Mouse (Mus musculus) R1 (cell line): ENCODE data around the gene Bpifb1.
"Not testable (repeated sequence)": the region's sequence is repeated elsewhere in the genome, so short reads cannot be mapped to it uniquely, and the experiment has no call there.

ENCODE experiments used
- DNase-seq: peaks from one replicate; pipeline ENCODE4 v3.0.0-alpha.2; 2018; ENCODE audit warnings: low read depth, low spot score

Bpifb1 gene

DNA sequence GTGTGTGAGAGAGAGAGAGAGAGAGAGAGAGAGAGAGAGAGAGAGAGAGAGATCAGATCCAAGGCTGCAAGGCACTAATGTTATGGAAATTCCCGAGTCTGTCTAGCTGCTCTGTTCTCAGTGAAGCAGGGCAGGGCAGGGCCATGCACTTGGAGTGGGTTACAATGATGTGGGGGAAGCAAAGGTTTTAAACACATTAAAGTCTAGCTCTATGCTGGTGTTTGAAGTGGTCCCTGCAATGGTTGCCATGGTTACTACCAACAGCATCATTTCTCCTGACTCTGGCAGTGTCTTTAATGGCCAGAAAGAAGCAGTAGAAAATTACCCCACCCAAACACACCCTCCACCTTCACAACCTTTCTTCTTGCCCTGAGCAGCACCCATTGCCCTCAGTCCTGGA lies 20.5 kb downstream of the Bpifb1 start:
- no peak for DNase-seq

DNA sequence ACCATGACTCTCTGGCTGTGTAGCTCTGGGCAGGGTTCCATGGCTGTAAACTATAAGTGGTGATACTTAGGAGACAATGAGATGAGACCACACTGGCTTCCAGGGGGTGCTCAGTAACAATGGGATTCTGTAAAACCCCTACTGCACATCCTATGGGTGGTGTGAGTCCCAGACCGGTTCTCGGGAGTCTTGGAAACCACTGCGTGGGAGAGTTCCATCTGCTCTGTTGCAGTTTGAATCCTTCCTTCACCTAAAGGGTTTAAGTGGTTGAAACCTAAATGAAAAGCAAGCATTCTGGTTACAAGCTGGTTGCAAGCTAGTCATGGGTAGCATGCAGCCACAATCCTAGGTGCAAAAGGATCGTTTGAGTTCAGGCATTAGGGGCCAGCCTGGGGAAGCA lies 21.3 kb downstream of the Bpifb1 start:
- DNase-seq, result no peak

DNA sequence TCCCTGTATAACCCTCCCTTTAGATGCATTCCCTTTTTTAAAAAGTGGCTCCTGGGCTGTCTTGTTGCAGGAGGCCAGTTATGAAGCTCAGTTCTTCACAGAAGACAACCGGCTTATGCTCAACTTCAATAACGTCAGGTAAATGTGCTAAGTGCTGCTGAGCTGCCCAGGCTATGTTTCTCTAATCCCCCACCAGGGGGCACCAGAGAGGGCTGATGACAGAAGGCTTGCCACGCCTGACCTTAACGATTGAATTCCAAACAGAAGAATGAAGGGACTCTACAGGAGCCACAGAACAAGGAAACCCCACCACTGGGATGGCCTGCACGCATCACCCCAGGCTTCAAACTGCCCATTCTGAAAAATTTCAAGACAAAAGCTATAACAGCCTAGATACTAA lies 24.6 kb downstream of the Bpifb1 start:
- DNase-seq, result peak; percentile 89

DNA sequence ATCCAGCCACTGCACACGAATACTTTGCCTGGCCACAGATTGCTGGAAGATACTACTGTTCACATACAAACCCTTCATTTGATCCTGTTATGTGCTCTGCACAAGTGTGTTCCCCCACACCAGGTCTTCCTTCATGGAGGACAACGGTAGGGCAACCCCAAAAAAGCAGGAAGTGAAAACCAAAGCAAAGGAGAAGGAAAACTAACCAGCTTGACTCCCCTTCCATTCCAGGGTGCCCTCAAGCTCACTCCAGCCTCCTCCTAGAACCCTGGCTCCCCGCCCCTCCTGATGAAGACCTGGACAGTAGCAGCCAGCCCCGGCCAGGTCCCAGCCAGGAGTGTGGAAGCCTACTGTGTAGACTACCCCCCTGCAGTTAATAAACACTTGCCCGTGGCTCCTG lies 29.3 kb downstream of the Bpifb1 start:
- DNase-seq, result no peak

DNA sequence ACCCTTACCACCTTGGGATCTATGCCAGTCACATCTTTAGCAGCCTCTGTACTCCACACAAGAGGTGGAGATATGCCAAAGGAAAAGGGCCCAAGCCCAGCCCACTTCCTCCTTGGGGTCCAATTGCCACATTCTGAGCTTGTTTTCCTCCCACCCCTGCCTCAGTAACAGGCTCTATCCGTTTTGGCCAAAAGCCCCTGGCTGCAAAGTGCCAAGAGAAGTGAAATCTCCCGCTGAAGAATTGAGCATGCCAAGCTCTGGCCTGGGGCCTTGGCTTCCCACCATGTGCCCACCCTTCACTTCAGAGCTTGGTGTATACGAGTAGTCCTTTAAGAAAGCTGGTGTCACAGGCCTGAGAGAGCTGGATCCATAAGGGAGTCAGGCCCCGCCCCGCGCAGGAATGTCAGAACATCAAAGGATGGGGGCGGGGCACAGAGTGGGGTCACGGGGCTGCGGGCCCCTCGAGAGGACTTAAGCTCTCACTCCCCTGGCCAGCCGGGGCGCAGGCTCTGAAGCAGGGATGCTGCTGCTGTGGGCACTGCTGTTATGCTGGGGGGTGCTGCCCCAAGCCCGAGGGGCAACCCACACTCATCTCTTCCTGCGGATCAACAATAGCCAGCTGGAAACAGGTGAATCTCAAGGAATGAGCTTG lies 32.8 kb downstream of the Bpifb1 start, which contains the start of gene Bpifb5:
TSS of gene Bpifb5 (plus strand) at position 478 of the 652 bp plus-strand sequence.
- DNase-seq, result peak; percentile 86

DNA sequence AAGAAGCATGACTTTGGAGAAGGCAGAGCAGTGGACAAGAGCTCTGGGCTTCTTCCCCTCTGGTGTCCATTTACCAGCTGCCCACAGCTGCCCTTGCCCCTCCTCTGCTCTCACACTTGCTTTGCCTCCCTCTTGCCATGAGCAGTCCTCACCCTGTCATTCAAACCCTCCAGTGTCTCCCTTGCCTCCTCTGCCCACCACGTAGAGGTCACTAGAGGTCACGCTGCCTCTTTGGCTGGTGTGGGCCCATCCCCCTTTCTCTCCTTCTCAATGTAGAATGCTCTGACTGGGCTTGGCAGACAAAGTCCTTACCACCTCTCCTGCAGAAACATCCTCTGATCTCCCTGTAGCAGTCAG lies 33.3 kb downstream of the Bpifb1 start:
- peak; percentile 36 for DNase-seq

DNA sequence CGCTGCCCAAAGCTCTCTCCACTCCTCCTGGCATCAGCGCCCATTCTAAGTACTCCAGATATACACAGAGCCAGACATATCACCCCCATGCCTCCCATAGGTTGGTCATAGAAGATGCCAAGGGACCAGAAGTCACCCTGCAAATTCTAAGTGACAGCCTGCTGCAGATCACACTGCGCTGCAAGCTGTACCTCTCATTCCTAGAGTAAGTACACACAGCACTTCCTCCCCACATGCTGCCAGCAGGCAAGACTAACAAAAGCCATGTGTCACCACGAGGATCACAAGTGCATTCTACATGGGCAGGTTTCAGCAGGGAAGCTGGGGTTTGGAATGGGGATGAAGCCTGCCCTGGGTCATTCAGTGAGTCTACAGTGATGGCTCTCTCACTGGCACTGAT lies 36.4 kb downstream of the Bpifb1 start:
- DNase-seq, result no peak

DNA sequence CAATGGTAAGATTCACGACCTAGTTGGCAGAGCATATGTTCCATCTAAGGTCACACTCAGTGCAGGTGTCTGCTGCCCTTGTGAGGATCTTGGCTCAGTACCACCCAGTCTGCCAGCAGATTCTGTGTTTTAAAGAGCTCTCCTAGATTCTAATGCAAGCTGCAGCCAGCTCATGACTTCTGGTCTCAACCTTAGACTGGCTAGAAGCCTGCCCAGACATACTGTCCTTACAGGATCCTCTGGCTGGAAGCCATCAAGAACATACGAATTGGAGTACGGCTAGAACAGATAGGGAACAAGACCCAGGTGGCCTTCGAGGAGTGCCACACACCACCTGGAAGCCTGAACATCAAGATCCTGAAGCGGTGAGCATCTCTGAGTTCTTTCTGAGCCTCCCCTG lies 37.2 kb downstream of the Bpifb1 start:
- DNase-seq, result no peak

DNA sequence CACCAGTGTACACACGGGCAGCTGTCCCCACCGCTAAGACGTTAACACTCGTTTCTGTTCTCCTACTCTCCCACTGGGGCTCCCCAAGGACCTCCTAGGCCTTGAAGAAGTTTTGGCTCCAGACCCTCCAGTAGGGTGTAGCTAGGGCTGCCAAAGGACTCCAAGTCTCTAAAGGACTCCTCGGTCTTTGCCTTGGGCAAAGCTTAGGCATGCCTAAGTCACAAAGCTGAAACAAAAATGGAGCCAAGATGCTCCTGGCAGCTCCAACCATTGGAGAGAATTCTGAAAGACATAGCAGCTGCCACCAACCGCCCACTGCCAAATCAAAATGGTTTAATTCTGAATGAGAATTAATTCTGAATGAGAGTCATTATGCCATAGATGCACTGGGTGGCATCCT lies 42.8 kb downstream of the Bpifb1 start:
- DNase-seq, result no peak

DNA sequence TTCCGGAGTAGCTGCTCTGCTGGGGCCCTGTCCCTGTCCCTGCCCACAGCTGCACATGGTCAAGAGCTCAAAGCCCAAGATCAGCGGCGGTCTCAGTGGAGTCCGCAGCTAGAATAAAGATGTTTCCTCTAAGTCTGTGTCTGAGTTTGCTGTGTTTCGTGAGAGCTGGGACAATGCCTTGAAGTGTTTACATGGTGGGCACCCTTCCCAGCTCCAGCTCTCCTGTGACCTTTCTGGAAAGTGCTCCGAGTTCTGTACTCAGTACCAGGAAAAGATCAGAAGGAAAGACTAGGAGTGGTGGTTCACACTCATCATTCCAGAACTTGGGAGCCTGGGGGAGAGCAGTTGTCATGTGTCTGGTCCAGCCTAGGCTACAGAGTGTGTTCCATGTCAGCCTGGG lies 50.2 kb downstream of the Bpifb1 start:
- DNase-seq, result no peak

DNA sequence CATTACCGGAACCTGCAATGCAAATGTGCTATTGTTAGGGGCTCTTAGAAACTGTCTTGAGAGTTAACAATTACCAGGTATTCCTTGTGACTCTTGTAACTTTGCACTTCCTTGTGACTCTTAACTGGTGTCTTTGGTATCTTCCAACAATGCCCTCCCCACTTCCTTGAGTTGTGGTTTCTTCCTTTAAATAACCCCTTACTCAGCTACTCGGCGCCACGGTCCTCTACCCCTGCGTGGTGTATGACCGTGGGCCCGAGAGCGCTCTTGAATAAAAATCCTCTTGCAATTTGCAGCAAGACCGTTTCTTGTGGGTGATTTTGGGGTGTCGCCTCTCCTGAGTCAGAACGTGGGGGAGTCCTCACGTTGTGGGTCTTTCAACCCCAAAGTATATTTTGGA lies 52.1 kb downstream of the Bpifb1 start:
- DNase-seq, result peak; percentile 60

DNA sequence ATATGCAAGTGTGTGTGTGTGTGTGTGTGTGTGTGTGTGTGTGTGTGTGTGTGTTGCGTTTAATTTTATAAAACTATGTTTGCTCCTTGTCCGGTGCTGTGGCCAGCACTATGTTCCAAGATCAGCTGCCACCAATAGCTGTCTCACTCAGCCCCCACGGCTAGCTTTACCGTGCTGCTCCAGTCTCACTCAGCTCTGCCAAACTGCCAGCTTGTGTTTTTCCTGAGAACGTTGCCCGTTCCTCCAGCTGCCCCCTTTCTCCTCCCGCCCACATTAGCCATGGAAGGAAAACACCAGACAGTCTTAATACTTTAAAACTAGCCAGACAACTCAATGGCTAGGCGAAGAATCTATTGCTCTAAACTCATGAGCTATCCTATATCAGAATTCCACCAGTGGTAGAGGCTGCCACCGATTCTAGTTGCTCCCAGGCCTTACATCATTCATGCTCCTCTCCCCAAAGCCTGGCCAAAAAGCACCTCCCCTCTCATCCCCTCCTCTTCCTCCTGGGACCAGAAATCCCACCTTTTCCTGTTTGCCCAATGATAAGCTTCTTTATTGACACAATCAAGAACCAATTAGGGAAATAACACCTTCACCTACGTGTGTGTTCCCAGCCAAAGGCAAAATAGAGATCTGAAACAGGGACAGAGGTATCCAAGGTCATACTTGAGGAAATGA lies 52.9 kb downstream of the Bpifb1 start:
- DNase-seq, result peak; percentile 21

DNA sequence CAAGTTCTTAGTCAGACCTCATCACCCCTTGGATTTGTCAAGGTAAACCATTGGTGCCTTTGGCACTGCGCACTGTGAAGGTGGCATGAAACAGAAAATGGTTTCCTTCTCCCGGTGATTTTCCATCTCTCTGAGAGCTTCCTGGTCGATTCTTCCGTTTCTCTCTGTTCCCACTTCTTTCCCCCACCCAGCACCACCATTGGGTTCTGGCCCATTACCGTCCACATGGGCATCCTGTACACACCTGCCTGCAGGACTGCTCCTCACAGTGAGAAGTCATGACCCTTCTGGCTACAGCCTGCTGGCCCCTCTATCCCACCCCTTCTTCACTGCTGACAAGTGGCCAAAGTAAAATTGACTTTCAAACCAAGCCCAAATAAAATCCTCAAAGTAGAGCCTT lies 54.7 kb downstream of the Bpifb1 start:
- DNase-seq, result no peak

DNA sequence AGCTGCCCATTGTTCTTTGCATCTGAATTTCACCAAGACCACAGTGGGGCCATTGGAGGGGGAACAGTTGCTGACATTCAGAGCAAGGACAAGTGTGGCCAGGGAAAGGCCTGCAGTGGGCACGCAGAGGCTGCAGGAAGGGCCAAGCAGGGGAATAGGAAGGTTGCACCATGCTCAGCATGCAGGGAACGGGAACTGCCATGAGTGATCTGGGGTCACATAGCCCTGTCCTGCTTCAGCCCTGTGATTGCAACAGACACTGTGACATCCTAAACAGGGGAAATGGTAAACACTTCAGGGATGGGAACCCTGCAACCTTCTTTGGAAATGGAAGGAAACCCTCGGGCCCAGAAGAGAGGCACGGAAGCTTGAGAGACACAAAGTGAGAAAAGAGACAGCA lies 64.6 kb downstream of the Bpifb1 start:
- DNase-seq, result not testable (repeated sequence)

DNA sequence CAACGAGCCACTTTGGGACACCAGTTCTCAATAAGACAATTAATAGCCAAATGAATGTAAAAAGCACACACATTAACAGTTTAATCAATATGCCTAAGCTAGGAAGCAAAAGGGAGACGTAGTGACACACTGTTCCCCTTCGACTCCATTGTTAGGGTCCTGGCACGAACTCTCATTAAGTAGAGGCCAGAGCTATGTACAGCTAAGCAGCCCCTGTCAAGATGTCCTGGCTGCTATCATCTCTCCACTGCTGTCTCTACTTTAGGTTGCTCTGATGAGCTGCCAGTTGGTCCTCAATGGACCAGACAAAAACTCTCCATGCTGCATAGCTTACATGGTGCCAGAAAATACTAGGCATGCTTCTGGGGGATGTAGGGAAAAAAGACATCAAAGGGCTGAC lies 65.2 kb downstream of the Bpifb1 start:
- DNase-seq, result no peak

DNA sequence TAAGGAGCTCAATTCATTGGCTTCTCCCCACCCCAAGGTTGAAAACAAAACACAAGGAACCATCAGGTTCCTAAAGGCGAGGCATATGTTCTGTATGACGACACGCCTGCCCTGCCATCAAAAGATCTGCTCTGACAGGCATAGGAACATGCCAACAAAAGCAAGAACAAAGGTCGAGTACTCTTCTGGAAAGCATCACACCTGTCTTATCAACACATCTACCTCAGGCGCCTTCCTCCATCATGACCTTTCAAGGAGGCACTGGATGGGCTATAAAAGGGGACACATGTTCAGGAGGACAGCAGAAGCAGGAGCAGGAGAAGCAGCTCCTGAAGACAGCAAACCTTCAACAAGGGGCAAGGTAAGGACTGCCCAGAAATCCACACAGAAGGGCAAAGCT lies 66.9 kb downstream of the Bpifb1 start, which contains the start of gene Bpifb9a:
TSS of gene Bpifb9a (plus strand) at position 301 of the 400 bp plus-strand sequence.
- DNase-seq, result not testable (repeated sequence)

DNA sequence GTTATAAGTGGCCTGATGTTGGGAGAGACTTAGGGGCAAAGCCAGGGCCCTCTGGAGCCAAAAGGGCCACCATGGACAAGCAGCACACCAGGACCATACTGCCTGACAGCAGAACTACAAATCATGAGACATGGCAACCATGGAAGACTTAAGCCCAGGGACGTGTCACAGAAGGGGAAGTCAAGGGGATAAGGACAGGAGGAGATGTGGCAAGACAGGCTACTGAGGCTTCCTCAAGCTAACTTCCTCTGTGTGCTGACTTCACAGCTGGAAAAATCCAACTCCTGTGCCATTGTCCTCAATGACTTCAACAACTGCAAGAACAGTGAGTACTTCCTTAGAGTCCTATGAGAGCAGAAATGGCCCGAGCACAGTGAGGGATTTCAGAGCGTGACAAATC lies 73.8 kb downstream of the Bpifb1 start:
- DNase-seq, result not testable (repeated sequence)
